Mouse (Mus musculus): ENCODE data around the gene Ralbp1.

The Ralbp1 gene

DNA sequence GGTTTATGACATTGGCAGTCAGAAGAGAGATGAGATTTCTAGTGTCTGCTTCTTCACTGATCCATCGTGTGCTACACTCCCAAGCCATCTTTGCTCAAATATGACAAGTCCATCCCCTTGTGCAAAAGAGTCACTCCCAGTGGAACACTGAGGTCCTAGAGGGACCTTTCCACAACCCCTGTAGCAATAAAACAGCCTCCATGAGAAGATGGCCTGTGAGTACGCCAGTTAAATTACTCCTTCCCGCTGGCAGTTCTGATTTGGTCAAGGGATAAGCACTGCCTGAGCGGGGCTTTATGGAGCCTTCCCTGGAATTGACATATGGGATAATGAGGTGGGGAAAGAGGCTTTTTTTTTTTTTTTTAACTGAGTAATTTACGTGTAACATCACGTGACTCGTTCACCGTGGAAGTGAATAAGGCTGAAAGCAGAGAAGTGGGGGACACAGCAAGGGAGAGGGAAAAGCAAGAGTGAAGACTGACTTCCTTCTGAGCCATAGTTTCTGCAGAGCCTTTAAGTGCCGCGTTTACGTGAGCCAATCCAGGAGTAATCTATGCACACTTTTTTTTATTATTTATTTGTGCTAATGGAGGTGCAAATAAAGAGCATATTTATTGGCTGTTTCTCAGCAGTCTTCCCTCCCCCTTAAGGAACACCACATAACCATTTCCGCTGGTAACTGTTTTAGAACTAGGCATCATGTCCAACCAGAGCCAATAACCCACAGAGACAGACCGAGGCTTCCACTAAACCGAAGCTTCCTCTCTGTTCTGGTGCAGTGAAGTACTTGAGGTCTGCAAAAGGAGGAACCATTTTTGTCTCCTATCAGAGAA lies at the start of gene Ralbp1:
TSS of gene Ralbp1 (minus strand) at position 102 of the 833 bp plus-strand sequence.
- DNase-seq (ENCODE audit: low spot score), result peak; percentile 26

DNA sequence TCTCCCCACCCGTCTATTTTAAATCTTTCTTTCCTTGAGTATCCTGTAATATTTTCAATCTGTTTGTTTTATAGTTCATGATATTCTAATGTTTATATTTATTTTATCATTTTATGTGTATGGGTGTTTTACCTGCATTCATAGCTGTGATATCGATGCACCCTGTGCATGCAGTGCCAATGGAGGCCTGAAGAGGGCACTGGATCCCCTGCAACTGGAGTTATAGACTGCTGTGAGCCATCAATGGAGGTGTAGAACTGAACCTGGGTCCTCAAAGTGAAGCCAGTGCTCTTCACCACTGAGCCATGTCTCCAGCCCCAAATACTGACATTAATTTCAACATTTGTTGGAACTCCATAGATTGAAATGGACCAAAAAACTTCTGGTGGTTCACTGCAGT lies 48.1 kb upstream of the Ralbp1 start:
- no peak for DNase-seq (ENCODE audit: low spot score)

- no peak for DNase-seq (ENCODE audit: low spot score)
These were observed 45.9 kb upstream of the Ralbp1 start for GRCm38 (mm10) chr17:65931525-65931924.

DNA sequence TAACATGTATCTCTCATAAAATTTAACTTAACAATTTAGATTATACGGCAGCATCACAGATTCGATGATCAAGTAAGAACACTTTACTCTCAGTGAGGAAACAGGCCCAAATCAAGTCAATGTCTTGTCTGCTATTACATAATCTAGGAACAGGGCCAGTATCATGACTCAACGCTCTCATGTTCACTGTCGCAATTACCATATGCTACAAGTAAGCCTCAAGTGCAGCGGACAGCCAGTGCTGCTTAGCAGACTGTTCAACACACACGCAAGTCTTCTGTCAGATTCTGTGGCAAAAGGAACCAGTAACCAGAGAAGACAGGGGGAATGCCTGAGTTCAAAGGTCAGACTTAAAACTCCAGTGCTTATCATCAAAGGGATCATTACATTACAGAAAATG lies 45.4 kb upstream of the Ralbp1 start:
- DNase-seq (ENCODE audit: low spot score), result no peak

DNA sequence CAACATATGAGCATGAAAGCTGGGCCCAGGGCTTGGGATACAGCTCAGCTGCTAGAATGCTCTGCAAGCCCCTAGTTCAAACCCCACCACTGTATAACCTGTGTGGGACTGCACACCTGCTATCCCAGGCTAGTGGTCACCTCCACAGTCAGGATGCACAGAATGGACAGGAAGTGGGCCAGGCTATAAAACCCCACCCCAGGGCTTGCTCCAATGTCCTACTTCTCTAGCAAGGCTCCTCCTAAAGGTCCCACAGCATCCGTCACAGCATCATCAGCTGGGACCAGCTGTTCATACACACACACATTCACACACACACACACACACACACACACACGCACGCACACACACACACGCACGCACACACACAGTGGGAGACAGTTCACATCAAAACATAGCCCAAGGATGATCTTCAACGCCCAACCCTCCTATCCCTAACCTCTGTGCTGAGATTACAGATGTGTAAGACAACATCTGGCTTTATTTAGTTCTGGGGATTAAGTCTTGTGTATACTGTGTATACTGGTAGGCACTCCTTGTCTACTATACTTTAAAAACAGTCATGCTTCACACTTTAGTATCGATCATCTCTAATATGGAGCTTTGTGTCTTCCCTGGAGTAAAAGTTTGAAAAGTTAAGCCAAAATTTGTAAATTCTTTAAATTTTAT lies 44.7 kb upstream of the Ralbp1 start:
- no peak for DNase-seq (ENCODE audit: low spot score)

GRCm38 (mm10) chr17:65929319-65929978 lies 43.9 kb upstream of the Ralbp1 start:
- DNase-seq (ENCODE audit: low spot score), result no peak

DNA sequence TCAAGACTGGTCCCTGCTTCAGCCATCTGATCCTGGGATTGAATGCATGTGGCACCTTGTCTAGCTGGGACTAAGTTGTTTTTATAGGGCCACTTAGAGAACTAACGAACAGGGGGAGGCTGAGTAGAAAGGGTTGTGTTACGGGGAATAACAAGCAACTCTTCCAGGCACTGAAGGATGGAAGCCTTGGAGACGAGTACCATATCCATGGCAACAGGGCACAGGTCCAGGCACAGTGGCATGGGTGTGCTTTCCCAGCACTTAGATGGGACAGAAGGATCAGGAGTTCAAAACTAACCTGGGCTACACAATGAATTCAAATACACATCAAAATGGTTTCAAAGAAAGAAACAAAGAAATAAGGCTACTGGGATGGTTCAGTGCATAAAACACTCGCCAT lies 41.5 kb upstream of the Ralbp1 start:
- DNase-seq (ENCODE audit: low spot score), result no peak

GRCm38 (mm10) chr17:65924218-65924617 lies 38.6 kb upstream of the Ralbp1 start:
- no peak for DNase-seq (ENCODE audit: low spot score)

DNA sequence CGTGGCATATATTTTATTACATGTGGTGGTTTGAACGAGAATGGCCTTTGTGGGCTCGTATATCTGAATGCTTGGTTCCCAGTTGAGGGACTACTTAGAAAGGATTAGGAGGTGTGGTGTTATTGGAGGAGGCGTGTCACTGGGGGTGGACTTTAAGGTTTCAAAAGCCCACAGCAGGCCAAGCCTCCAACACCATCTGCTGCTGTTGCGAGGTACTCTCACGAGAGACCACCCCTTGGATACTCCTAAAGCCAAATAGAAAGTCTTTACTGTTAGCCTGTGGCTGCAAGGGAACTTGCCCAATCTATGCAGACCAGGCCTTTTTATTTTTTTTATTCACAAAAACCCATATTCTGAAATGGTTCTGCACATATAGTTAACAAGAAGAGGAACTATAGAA lies 36.4 kb upstream of the Ralbp1 start:
- no peak for DNase-seq (ENCODE audit: low spot score)

DNA sequence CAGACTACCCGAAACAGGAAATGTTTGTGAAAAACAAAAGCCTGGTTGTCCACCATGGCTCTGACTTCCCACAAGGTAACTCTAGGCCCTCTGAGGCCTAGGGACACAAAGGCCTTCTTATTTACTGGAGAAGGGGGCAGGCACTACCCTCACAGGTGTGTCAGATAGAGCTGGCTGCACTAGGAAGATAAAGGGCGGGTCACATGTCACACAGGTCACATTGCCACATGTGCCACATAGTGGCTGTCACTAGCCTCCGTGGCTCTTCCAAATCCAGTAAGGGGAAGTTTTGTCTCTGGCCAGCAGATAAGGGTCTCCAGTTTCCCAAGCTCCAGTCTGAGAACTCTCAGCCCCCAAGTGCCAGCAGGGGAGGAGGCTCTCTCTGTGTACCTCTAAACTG lies 33.6 kb upstream of the Ralbp1 start:
- DNase-seq (ENCODE audit: low spot score), result no peak

GRCm38 (mm10) chr17:65916135-65916668 lies 30.6 kb upstream of the Ralbp1 start:
- no peak for DNase-seq (ENCODE audit: low spot score)

DNA sequence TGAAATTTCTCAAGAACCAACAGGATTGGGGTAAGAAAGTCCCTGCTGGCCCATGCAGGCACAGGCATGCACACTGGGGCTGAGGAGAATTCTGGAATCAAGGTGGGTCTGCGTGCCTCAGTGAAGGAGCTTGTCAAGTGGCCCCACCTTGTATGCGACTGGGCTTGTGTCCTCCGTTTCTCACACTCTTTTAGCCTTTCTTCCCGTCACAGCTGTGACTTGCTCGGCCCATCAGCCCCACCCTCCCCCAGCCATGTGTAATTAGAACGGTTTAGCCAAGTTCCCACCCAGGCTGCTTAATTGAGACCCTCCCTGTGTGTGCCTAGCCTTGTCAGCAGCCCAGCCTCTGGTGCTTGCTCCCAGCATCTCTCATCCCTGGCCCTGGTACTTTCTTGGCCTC lies 28.5 kb upstream of the Ralbp1 start:
- DNase-seq (ENCODE audit: low spot score), result no peak

GRCm38 (mm10) chr17:65912202-65912601 lies 26.6 kb upstream of the Ralbp1 start:
- DNase-seq (ENCODE audit: low spot score), result no peak

- no peak for DNase-seq (ENCODE audit: low spot score)
These were observed 25.9 kb upstream of the Ralbp1 start for GRCm38 (mm10) chr17:65911285-65912069.

DNA sequence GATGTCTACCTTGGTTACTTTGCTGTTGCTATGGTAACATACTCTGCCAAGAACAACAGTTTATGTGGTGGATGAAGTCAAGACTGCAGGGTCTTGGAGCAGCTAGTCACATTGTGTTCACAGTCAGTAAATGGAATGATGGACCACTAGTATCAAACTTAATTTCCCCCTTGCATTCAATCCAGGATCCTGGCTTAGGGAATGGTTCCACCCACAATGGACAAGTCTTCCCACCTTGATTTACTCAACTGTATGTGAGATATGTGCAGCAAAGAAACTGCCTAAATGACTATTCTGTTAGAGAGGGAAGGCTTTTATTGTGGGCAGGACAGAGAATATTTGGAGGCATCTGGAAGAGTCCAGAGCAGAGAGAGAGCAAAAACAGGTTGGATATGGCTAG lies 22.7 kb upstream of the Ralbp1 start:
- no peak for DNase-seq (ENCODE audit: low spot score)

DNA sequence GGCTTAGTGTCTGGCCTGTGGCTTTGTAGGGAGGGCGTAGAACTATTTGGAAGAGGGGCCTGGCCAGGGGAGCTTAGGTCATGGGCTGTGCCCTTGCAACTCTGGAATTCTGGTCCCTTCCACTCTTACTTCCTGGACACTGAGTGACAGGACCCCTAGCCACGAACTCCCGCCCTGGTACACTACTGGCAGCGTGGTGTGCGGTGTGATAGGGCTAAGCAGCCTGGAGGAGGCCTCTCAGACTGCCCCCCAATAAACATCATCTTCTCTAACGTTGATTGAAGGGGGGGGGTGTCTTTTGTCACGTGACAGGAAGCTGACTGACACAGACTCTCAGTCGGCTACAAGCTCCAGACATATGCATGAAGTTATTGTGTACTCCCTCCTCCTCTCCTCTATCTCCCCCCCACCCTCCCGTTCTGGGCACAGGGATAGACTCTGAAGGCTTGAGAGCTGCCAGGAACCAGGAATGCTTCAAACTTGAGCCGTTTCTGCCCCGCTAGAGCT lies 21.4 kb upstream of the Ralbp1 start:
- no peak for DNase-seq (ENCODE audit: low spot score)

DNA sequence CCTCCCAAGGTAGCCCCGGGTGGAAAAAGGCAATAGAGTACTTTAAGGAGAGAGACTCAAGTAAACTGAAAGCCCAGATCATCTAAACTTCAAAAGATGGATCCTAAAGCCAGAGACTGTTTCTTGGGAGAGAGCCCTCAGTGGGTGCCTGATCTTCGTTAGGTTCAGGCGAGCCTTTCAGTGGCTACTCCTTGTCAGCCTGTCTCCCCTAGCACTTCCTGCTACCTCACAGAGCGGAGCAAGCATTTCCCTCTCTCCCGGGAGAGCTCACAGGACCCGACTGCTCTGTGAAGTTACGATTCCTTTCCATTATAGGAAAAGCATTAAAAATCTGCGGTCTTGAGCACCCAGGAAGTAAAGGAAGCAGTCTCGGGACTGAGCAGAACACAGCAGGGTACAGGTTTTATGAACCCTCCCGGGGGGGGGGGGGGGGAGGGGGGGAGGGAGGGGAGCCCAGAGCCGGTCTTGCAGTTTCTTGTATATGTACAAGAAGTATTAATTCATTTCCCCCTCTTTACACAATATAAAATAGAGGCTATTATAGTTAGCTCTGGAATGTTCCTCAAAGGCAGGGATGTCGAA lies 20.8 kb upstream of the Ralbp1 start:
- DNase-seq (ENCODE audit: low spot score), result no peak

DNA sequence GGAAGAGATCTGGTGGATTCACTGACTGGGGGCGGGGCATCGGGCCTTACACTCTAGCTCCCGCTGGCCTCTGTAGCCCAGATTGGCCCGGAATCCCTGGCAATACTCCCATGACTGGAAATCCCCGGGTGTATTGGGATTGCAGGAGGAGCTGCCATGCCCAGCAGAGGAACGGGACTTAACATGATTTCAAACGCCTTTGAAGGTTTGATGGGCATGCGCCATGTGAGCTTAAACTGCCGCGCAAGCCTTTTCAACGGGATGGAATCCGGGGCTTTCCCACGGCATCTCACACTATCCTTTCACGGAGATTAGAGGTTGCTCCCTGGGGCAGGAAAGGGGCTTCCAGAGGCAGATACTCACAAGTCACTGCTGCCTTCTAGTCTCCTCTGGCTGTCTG lies 19.6 kb upstream of the Ralbp1 start:
- DNase-seq (ENCODE audit: low spot score), result no peak

DNA sequence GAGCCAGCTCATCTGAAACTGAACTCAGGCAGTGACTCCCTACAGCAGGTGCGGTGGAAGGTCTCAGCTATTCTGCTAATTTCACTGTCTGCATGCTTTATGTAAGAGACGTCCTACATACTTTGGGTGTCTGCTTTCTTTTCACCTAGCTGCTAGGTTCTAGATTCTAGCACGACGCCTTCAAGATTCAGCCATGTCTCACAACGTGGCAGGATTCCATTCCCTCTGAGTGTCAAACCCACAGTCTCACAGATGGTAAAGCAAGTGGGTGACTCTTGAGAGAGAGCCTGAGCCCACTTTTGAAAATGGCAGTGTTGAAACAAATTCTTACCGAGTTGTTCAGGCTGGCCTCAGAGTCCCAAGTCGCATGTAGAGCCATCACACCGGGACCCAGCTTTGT lies 18.2 kb upstream of the Ralbp1 start:
- DNase-seq (ENCODE audit: low spot score), result no peak

- DNase-seq (ENCODE audit: low spot score), result no peak
These were observed 17.4 kb upstream of the Ralbp1 start for GRCm38 (mm10) chr17:65903011-65903410.

DNA sequence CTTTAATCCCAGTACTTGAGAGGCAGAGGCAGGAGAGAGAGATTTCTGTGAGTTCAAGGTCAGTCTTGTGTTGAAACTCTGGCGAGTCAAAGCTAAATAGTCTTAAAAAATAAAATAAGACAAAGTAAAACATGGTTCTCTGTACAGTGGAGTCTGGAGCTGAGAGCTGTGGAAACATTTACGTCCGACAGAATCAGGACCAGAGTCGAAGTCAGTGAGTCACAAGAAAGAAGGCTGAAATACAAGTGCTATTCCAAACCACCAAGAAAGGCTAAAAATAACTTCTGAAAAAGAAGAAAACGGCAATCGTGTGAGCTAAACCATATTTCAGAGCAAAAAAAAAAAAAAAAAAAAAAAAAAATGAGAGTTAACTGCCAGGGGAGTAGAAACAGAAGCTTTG lies 16.7 kb upstream of the Ralbp1 start:
- no peak for DNase-seq (ENCODE audit: low spot score)

Measured in yolk sac, embryonic 10.5 days (tissue).